Mouse (Mus musculus) heart, postnatal 25 days (tissue): ENCODE data around the gene Tas2r136. TPM values are rescaled to one million over a fixed set of nuclear protein-coding genes. Genes with fewer than 3 reads are reported as not detected.

Source experiments
- DNase-seq: peaks from one replicate; pipeline ENCODE4 v3.0.0; 2022; ENCODE audit warnings: low spot score
- intact Hi-C: fragments of 180-260 bp; cut with DNase I; formaldehyde crosslinking; loops from one replicate; pipeline ENCODE4 v1.15.1; 2025
- total RNA-seq, 2 experiments: library from RNA; stranded (reverse); gene quantifications; 2 replicates each; pipeline ENCODE4 v1.2.3; 2021

Gene Tas2r136
- not detected for total RNA-seq

DNA sequence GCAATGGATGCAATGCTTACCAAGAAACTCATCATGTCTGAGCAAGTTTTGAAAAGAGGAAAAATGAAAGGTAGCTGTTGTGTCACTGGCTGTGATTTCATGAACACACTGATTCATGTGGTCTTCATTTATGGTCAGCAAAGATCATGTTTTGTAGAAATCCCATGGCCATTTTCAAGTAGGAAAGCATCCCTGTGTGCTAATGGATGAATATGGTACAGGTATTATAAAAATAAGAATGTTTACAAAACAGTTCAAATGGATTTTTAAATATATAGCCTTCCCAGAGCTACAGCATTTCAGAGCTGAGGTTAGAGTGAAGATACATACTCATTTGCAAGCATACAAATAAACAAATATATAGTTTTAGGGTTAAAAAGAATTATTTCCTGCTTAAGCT lies at the start of gene Tas2r136:
Gene Tas2r136 (minus strand): TSS at position 101 of the 400 bp plus-strand sequence.
- DNase-seq = no peak
- intact Hi-C loops = no loop called here

DNA sequence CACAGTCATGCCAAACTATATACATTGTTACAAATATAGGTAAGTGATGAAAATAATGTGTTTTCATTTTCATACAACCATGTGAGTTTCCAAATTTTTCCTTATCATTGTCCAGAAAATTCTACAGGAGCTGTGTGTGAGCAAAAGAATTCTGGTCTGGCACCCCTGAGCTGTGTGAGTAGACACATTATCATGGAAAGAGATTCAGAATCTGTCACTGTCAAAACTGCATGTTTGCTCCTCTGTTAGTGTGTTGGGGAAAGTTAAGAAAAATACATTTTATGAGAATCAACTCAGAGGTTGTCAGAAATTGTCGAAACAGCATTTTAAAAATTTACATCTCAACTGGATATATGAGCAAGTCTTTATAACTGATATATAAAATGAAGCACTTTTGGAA lies 24.6 kb upstream of the Tas2r136 start, which contains the start of gene Tas2r117:
Gene Tas2r117 (plus strand): TSS at position 301 of the 400 bp plus-strand sequence.
- intact Hi-C loops = loop anchor here (10.0 kb wide), 1 partner anchor 182 kb away; the partner anchor contains the start of gene Tas2r109
- no peak for DNase-seq

DNA sequence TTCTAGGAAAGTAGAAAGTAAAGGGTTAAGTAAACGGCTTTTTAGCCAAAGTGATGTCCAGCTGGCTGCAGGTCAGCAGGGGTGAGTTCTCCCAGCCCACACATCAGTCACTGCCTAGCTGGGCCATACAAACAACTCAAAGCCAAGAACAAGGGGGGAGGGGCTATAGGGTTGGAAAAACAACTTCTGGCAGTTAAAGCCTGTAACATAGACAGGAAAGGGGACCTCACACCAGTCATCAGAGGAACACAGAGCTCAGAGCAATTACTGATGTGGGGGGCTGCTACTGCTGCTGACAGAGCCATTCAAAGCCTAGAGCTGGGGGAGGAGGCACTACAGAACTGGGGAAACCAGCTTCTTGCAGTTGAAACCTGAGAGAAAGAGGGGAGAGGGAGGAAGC lies 17.4 kb upstream of the Tas2r136 start:
- intact Hi-C loops = no loop called here
- DNase-seq = no peak

DNA sequence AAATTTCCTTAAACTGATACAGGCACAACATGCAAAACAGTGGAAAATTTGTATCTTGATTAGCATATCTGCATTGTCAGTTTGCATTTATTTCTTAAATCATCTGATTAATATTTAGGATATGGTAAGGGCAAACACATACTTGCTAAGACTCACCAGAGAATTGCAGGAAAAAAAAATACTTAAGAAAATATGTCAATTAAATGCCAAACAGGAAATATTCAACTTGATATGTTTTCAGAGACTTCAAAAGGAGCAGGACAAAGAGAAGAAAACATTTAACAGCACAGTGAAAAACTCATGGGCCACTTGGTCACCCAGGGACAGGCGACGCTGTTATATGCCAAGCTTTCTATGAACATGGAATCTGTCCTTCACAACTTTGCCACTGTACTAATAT lies 16.1 kb downstream of the Tas2r136 start, which contains the start of gene Tas2r102:
Gene Tas2r102 (plus strand): TSS at position 301 of the 400 bp plus-strand sequence.
- intact Hi-C loops = no loop called here
- no peak for DNase-seq

DNA sequence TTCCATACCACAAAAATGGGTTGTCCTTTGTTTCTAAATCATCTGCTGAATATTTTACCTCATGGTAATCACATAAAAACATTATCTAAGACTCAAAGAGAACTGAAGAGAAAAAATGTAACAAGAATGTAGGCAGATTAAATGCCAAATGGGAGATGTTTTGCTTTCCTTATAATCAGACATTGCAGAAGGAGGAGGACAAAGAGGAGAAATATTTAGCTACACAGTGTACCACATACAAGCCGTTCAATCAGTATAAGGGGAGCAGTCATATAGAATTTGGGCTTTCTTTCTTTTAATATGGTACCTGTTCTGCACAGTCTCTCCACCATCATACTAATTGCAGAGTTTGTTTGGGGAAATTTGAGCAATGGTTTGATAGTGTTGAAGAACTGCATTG lies 23.5 kb downstream of the Tas2r136 start, which contains the start of gene Tas2r124:
Gene Tas2r124 (plus strand): TSS at position 301 of the 400 bp plus-strand sequence.
- intact Hi-C loops = no loop called here
- no peak for DNase-seq

DNA sequence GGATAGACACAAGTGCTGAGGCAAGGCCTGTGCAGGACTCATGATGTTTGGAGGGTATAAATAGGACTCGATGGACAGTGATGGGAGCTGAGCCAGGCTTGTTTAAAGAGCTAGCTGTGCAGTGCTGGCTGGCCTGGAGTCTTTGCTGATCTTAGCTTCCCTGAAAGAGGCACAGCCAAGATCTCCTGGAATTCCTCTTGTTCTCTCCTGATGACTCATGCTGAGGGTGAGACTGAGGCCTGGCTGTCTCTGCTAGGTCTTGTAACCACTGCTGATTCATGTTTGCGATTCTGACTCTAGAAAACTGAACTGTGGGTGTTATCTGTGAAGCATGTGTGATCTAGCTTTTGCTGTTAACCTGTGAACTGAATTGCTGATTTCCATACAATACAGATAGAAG lies 27.8 kb downstream of the Tas2r136 start:
- no peak for DNase-seq
- intact Hi-C loops = no loop called here

DNA sequence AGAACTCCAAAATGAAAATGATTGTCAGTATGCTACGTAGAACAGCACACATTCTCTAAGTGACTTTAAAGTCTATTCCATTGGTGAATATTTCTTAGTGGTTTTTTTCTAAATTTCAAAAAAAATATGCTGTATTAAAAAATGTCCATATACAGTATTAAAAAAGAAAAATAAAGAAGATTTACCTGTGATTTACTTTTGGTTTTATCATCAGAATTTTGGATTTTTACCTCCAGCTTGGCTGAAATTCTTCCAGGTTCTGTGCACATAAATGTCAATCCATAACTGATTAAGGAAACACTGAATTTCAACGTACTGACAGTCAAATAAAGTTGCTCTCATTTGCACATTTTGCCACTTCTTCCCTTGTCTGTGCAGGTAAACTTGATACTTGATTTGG lies 40.0 kb downstream of the Tas2r136 start, which contains the start of gene Tas2r115:
Gene Tas2r115 (minus strand): TSS at position 101 of the 400 bp plus-strand sequence.
- no peak for DNase-seq
- intact Hi-C loops = no loop called here

Other genes starting within 250 kb of the Tas2r136 start
- gene Prh1, start 208.4 kb downstream of the Tas2r136 start, total RNA-seq = not detected
- not detected for gene Prp2, start 182.2 kb downstream of the Tas2r136 start, total RNA-seq
- not detected for gene A630073D07Rik, start 126.6 kb downstream of the Tas2r136 start, total RNA-seq
- gene Tas2r120, start 121.2 kb downstream of the Tas2r136 start, total RNA-seq = not detected
- gene Tas2r121, start 77.2 kb downstream of the Tas2r136 start, total RNA-seq = not detected
- not detected for gene Tas2r122, start 66.2 kb downstream of the Tas2r136 start, total RNA-seq
- gene Tas2r115, start 40.1 kb downstream of the Tas2r136 start, total RNA-seq = not detected
- not detected for gene Tas2r124, start 23.4 kb downstream of the Tas2r136 start, total RNA-seq
- gene Tas2r102, start 16.0 kb downstream of the Tas2r136 start, total RNA-seq = not detected
- gene Tas2r117, start 24.7 kb upstream of the Tas2r136 start, total RNA-seq = not detected
- not detected for gene Tas2r123, start 69.0 kb upstream of the Tas2r136 start, total RNA-seq
- not detected for gene Tas2r116, start 77.3 kb upstream of the Tas2r136 start, total RNA-seq
- gene Tas2r110, start 89.8 kb upstream of the Tas2r136 start, total RNA-seq = not detected
- gene Tas2r113, start 114.8 kb upstream of the Tas2r136 start, total RNA-seq = not detected
- gene Tas2r125, start 131.5 kb upstream of the Tas2r136 start, total RNA-seq = not detected
- not detected for gene Tas2r129, start 172.9 kb upstream of the Tas2r136 start, total RNA-seq
- gene Tas2r131, start 179.8 kb upstream of the Tas2r136 start, total RNA-seq = not detected
- gene Tas2r109, start 202.8 kb upstream of the Tas2r136 start, total RNA-seq = not detected